Mouse (Mus musculus): ENCODE results near the gene Gsx2. TPM values are rescaled to one million over a fixed set of nuclear protein-coding genes. Genes with fewer than 3 reads are reported as not detected.
A peak's percentile ranks its signal among the peaks of the same experiment; 100 is the strongest.

Gsx2 gene
- polyA plus RNA-seq, 1 experiment = 0.15 TPM

DNA sequence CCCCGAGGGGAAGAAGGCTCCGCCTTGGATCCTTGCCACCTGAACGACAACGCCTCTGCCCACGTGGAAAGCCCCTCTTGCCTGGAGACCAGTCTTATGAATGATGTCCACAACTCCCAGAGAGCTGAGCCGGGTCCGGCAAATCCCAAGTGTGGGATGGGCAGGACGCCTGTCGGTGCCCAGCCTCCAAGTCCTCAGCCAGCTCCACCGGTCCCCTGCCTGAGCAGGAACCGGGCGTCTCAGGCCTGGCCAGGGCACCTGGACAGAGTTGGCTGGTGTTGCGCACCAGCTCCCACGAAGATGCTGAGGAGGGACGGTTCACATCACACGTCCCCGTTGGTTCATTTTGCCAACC lies 10.1 kb downstream of the Gsx2 start:
- no peaks in the 10 kb centered on the region for H3K4me1 ChIP-seq (ENCODE audit: control insufficient read depth, insufficient read depth, low read length)
- H3K4me3 ChIP-seq (ENCODE audit: insufficient read depth, low read length) = no peak overlapping the region
- no peak overlapping the region for H3K27ac ChIP-seq (ENCODE audit: insufficient read depth, low read length)
- TF ChIP-seq CTCF (IDR thresholded peaks at IDR 0.05; ENCODE audit: extremely low read depth, insufficient read depth, low read length) (no peak), POLR2A (IDR thresholded peaks at IDR 0.05; ENCODE audit: extremely low read depth, insufficient read depth, low read length) (no peak)

GRCm38 (mm10) chr5:75085906-75086305 lies 10.5 kb downstream of the Gsx2 start:
- Histone ChIP-seq H3K4me1 (ENCODE audit: control insufficient read depth, insufficient read depth, low read length) (no peaks in the 10 kb centered on the region), H3K27ac (ENCODE audit: insufficient read depth, low read length) (no peak overlapping the region), H3K4me3 (ENCODE audit: insufficient read depth, low read length) (no peak overlapping the region)
- no peak for TF ChIP-seq CTCF (IDR thresholded peaks at IDR 0.05; ENCODE audit: extremely low read depth, insufficient read depth, low read length)
- TF ChIP-seq POLR2A (IDR thresholded peaks at IDR 0.05; ENCODE audit: extremely low read depth, insufficient read depth, low read length) = no peak

DNA sequence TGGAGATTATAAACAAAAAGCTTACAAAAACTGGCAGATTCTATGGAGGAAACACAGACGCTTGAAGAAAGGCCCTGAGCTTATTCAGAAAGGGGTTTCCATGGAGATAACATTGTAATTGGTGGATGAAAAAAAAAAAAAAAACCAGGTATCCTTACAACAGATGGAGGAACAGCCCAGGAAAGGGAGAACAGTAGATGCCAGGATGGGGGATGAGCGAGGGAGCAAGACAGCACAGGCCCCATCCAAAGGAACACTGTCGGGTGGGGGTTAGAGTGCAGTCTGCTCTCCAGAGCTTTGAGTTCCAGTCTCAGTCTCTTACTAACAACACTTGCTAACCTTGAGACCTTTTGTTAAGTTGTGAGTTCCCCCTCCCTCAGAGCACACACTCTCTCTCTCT lies 31.1 kb downstream of the Gsx2 start:
- Histone ChIP-seq H3K27ac (ENCODE audit: insufficient read depth, low read length) (no peak overlapping the region), H3K4me3 (ENCODE audit: insufficient read depth, low read length) (no peak overlapping the region), H3K4me1 (ENCODE audit: control insufficient read depth, insufficient read depth, low read length) (no peaks in the 10 kb centered on the region)
- no peak for TF ChIP-seq CTCF (IDR thresholded peaks at IDR 0.05; ENCODE audit: extremely low read depth, insufficient read depth, low read length)
- TF ChIP-seq POLR2A (IDR thresholded peaks at IDR 0.05; ENCODE audit: extremely low read depth, insufficient read depth, low read length) = no peak

- no peak for TF ChIP-seq POLR2A (IDR thresholded peaks at IDR 0.05; ENCODE audit: extremely low read depth, insufficient read depth, low read length)
- no peak for TF ChIP-seq CTCF (IDR thresholded peaks at IDR 0.05; ENCODE audit: extremely low read depth, insufficient read depth, low read length)
- H3K27ac ChIP-seq (ENCODE audit: insufficient read depth, low read length) = no peak overlapping the region
- H3K4me3 ChIP-seq (ENCODE audit: insufficient read depth, low read length) = no peak overlapping the region
- H3K4me1 ChIP-seq (ENCODE audit: control insufficient read depth, insufficient read depth, low read length) = no peaks in the 10 kb centered on the region
These were observed 34.0 kb downstream of the Gsx2 start for GRCm38 (mm10) chr5:75109368-75109767.

DNA sequence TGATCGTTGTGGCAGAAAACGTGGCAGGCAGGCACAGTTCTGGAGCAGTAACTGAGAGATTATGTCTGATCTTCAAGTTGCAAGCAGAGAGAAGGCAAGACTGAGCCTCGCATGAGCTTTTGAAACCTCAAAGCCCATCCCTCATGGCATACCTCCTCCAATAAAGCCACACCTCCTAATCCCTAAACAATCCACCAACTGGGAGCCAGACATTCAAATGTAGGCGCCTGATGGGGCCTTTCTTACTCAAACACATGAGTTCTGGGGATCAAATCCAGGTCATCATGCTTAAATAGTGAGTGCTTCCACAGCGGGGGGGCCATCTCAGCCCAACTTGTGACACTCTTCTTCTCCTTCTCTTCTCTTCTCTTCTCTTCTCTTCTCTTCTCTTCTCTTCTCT lies 36.4 kb downstream of the Gsx2 start:
- H3K4me3 ChIP-seq (ENCODE audit: insufficient read depth, low read length) = no peak overlapping the region
- TF ChIP-seq POLR2A (IDR thresholded peaks at IDR 0.05; ENCODE audit: extremely low read depth, insufficient read depth, low read length) = no peak
- no peak for TF ChIP-seq CTCF (IDR thresholded peaks at IDR 0.05; ENCODE audit: extremely low read depth, insufficient read depth, low read length)
- no peak overlapping the region for H3K27ac ChIP-seq (ENCODE audit: insufficient read depth, low read length)
- H3K4me1 ChIP-seq (ENCODE audit: control insufficient read depth, insufficient read depth, low read length) = no peaks in the 10 kb centered on the region

DNA sequence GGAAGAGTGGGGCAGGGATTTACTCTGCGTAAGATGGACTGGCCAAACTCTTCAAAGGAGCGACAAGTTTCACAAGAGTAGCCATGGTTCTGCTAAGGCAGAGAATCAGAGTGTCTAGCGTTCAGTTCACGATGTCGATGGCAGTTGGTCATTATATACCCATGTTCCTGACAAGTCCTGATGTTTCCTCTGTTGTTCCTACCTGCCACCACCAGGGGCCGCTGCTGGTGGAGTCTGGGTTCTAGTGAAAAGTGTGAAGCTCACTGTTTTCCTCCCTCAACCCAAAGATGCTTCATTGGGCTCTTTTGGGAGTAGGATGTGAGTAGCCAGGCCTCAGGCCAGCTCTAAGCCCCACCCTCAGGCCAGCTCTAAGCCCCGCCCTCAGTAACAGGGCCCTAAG lies 43.4 kb downstream of the Gsx2 start:
- H3K4me3 ChIP-seq (ENCODE audit: insufficient read depth, low read length) = no peak overlapping the region
- no peak overlapping the region for H3K27ac ChIP-seq (ENCODE audit: insufficient read depth, low read length)
- TF ChIP-seq CTCF (IDR thresholded peaks at IDR 0.05; ENCODE audit: extremely low read depth, insufficient read depth, low read length) = 0 out of 2 replicates have a peak, but pooled peaks have one; percentile 12
- no peak for TF ChIP-seq POLR2A (IDR thresholded peaks at IDR 0.05; ENCODE audit: extremely low read depth, insufficient read depth, low read length)
- no peaks in the 10 kb centered on the region for H3K4me1 ChIP-seq (ENCODE audit: control insufficient read depth, insufficient read depth, low read length)

DNA sequence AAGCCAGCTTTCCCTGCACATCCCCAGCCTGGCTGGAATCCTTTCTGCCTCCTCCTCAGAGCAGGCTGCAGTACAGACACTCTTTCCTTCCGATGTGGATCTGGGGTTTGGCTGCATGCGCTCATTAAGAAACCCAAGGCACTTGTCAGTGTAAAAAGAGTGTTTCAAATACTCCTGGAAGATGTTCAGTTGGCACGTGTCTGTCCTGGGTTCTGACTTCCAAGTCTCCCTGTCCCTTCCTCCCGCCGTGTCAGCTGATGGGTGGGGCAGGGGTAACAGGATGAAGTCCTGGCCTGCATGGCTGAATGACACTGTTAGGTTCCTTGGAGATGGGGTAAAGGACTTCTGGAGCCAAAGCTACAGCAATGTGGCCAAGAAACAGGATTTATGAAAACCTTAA lies 46.2 kb downstream of the Gsx2 start:
- Histone ChIP-seq H3K4me1 (ENCODE audit: control insufficient read depth, insufficient read depth, low read length) (no peaks in the 10 kb centered on the region), H3K27ac (ENCODE audit: insufficient read depth, low read length) (no peak overlapping the region), H3K4me3 (ENCODE audit: insufficient read depth, low read length) (no peak overlapping the region)
- no peak for TF ChIP-seq CTCF (IDR thresholded peaks at IDR 0.05; ENCODE audit: extremely low read depth, insufficient read depth, low read length)
- TF ChIP-seq POLR2A (IDR thresholded peaks at IDR 0.05; ENCODE audit: extremely low read depth, insufficient read depth, low read length) = no peak

Other genes starting within 250 kb of the Gsx2 start
- gene Chic2, start 30.8 kb upstream of the Gsx2 start, polyA plus RNA-seq (2012; rRNA removed) = 15.0 and 15.3 TPM in 2 replicates
- gene Pdgfra, start 76.7 kb downstream of the Gsx2 start, polyA plus RNA-seq (2012; rRNA removed) = 21.7 and 24.4 TPM in 2 replicates